Mouse (Mus musculus) retina, postnatal 1 day (tissue): ENCODE measurements at regions not wholly inside any gene's neighbourhood (a gene's known extent, or its start where the extent isn't known, plus 50 kb on each side); places are given as distances from the start of the nearest gene placed in this dataset.

Experiments used
- DNase-seq: peaks from one replicate; pipeline ENCODE4 v3.0.0-alpha.2; 2012

DNA sequence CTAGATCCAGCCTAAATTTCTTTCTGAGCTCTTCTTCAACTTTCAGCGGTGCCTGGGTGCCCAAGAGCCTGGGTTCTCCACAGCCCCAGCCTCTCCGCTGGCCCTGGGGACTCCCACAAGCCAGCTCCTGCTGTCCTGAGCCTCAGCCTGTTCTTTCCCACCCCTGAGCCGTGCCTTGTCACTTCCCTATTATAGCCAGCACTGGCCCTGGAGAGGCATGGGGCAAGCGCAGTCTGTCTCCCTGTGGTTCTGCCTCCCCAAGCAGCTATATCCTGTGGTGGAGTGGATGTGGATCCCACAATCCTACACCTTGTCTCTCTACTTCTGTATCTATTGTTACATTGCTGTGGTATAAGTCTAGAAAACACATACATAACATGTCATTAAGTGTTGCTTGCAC, 128.6 kb upstream of the Hgf start:
- no peak for DNase-seq

DNA sequence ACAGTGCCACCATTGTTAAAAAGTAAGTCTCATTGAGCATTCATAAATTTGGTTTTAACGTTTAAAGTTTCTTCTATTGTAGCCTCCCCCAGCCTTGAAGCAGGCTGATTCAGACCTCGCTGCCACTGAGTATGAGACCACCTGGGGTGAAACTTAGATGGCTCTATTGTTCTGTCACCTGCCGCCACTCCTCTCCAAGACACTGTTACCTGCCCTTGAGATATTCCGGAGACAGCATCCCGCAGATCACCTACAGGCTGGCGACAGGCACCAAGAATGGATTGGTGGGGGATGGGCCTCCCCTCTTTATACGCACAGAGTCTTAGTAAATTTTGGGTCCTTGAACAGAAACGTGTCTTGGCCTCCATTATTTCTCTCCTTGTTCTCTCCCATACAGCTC, 128.0 kb upstream of the Hgf start:
- DNase-seq = no peak

DNA sequence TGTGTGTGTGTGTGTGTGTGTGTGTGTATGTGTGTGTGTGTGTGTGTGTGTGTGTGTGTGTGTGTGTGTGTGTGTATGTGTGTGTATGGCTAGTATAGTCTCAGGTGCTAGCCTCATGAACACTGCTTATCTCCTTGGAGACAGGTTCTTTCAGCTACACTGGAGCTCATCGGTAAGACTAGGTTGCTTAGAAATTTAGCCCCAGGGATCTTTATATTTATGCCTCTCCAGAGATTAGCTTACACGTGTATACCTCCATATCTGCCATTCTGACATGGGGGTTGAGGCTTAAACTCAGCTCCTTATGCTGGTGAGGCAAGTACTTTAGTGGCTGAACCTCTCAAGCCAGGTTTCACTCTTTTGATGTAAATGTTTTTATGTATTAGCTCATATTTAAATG, 127.0 kb upstream of the Hgf start:
- peak; percentile 3 for DNase-seq

GRCm38 (mm10) chr5:16434586-16434985, 118.7 kb upstream of the Hgf start:
- DNase-seq = no peak

DNA sequence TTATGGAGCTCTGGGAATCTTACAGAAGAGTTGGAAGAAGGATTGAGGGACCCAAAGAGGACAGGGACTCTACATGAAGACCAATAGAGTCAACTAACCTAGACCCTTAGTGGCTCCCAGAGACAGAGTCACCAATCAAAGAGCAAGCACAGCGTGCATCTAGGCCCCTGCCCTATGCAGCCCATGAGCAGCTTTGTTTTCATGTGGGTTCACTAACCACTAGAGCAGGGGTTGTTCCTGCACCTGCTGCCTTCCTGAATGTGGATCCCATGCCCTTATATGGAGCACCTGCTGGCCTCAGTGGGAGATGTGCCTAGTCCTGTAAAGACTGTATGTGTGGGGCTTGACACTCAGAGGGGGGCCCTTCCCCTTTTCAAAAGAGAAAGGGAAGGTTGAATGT, 108.2 kb upstream of the Hgf start:
- DNase-seq = no peak

DNA sequence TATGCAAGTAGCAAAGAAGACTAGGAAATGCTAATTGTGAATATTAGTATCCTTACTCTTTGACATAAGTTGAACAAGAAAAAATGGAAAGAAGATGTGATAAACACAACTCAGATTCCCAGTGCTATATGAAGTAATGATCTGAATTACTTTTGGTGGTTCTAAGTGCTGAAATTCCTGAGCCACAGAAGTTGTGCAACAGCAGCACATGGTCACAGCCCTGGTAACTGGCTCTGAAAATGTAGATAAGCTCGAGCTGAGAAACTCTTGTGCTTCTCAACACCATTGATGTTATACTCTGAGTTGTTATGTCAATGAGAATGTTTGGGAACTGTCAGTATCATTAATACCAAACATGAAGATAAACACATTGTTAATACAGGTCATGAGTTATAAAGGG, 106.3 kb upstream of the Hgf start:
- no peak for DNase-seq

DNA sequence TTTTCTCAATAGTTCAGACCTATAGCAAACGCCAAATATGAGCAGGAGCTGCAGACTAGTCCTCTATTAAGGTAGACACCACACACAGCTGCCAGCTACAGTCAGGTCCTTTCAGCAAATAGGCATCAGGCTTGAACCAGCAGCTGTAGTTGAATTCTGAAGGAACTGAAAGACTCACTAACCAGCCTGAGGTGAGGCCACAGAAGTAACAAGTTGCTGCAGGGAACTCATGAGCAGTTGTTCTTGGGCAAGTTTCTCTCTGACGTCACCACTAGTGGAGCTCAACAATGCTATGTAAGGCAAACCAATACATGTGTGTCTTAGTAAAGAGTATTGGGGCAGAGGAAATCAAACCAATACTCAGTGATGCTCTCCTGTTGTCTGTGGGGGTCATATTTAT, 91.5 kb upstream of the Hgf start:
- no peak for DNase-seq

DNA sequence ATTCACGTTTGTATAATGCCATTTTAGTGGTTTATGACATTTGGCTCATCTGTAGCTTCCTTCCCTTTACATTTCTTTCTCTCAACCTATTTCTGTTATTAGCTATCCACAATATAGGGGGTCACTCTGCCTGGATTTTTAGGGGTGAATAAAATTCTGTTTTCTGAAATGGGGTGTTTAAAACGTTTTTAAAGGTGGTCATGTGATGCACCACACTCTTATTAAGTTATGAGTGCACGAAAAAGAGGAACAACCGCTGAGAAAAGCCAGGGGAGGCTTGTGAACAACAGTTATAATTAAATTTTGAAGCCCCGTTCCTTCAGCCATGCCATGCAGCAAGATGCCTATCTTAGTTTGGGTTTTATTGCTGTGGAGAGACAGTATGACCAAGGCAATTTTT, 87.0 kb upstream of the Hgf start:
- no peak for DNase-seq

GRCm38 (mm10) chr5:16468560-16468959, 84.7 kb upstream of the Hgf start:
- DNase-seq = no peak

GRCm38 (mm10) chr5:16469221-16469620, 84.1 kb upstream of the Hgf start:
- DNase-seq = no peak

GRCm38 (mm10) chr5:16469644-16470275, 83.5 kb upstream of the Hgf start:
- peak; percentile 39 for DNase-seq

GRCm38 (mm10) chr5:16470366-16470982, 82.8 kb upstream of the Hgf start:
- peak; percentile 29 for DNase-seq

DNA sequence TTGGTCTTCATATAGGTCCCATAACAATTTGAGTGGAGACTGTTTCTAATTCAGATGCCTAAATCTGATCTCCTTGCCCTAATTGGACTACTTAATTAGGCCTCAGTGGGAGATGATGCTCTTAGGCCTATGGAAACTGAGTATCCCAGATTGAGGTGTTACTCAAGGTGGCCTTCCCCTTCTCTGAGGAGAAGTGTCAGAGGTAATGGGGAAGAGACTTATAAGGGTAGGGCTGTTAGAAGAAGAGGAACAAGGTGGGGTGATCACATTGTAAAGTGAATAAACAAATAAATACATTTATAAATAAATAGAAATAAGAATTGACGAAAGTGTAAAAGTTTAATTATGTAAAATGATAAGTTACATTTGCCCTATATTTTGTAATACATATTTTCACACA, 65.3 kb upstream of the Hgf start:
- no peak for DNase-seq

DNA sequence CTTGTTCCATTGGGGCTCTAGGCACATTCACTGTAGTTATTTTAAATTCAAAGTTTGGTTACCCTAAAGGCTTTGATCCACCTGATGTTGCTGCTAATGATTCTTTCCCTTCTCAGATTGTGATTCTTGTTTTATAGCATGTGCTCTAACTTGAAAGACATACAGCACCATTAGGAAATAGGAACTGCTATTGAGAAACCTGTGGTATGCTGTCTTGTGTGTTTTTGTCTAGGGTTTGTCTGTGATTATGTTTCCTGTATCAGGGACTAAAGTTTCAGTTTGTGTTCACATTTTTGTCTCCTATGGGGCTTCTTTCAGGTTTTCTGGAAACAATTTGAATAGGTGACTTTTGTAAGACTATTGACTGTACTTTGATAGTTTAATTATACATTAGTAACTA, 63.5 kb upstream of the Hgf start:
- no peak for DNase-seq

GRCm38 (mm10) chr5:16499891-16500290, 53.4 kb upstream of the Hgf start:
- DNase-seq = no peak
